Mouse (Mus musculus) midbrain, embryonic 10.5 days (tissue): Measurements from ENCODE around the gene Kcnk13. TPM values are rescaled to one million over a fixed set of nuclear protein-coding genes. Genes with fewer than 3 reads are reported as not detected.
"Not testable (repeated sequence)": the region's sequence is repeated elsewhere in the genome, so short reads cannot be mapped to it uniquely, and the experiment has no call there.

ENCODE experiments used
- DNase-seq: peaks from one replicate; pipeline ENCODE4 v3.0.0-alpha.2; 2017; ENCODE audit warnings: low spot score
- H3K27ac ChIP-seq: fragments of 300-500 bp; sonication (generic); replicated peaks from 2 replicates; pipeline ENCODE4 v1.5.1; 2016; ENCODE audit warnings: mild to moderate bottlenecking
- H3K27me3 ChIP-seq: fragments of 300-500 bp; sonication (generic); 2 replicates; pipeline ENCODE4 v1.6.1; 2016; ENCODE audit warnings: low read depth, mild to moderate bottlenecking; ENCODE audit not compliant: poor library complexity, severe bottlenecking
- H3K36me3 ChIP-seq: fragments of 300-500 bp; sonication (generic); 2 replicates; pipeline ENCODE4 v1.6.1; 2016; ENCODE audit warnings: mild to moderate bottlenecking, moderate library complexity
- H3K4me1 ChIP-seq: fragments of 300-500 bp; sonication (generic); 2 replicates; pipeline ENCODE4 v1.6.1; 2016
- H3K4me3 ChIP-seq: fragments of 300-500 bp; sonication (generic); 2 replicates; pipeline ENCODE4 v1.5.1; 2016; ENCODE audit warnings: mild to moderate bottlenecking, moderate library complexity
- H3K9me3 ChIP-seq: fragments of 300-500 bp; sonication (generic); replicated peaks from 2 replicates; pipeline ENCODE4 v1.6.1; 2016; ENCODE audit warnings: mild to moderate bottlenecking
- WGBS: fragments of 180-500 bp; shearing (Covaris S2); methylation state at CpG from one replicate; pipeline ENCODE4 v1.1.7; 2016; 5-methylcytosine and 5-hydroxymethylcytosine counted together
- polyA plus RNA-seq: library from polyadenylated mRNA; unstranded; fragments of >200 nt; fragmentation: Nextera tagmentation; extraction: Ambion mirVana; gene quantifications from 2 replicates; pipeline ENCODE4 v1.2.1, GENCODE M21; 2016

The Kcnk13 gene
- polyA plus RNA-seq, 1 experiment from 2014 or later, result 0.09 TPM

DNA sequence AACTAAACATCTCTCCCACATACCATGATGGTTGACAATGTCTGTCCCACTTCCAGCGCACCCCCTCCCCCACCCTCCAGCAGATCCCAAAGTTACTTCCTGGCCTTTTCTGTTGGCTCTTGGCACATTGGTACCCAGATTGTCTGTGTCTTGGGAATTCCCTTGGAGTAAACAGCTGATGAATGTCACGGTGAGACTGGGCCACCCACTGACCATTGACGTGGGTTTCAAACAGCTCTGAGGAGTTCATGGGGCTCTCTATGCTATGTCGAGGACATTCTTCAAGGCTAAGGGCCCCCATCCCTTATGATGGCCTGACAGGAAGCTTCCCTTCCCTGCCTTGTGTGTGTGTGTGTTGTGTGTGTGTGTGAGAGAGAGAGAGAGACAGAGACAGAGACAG is 5.6 kb downstream of the Kcnk13 start:
- Histone ChIP-seq H3K9me3 (0 out of 2 replicates have a peak, but pooled peaks cover 6% of the 10 kb centered on the region), H3K27ac (no peak overlapping the region), H3K36me3 (no peaks in the 10 kb centered on the region), H3K4me1 (peaks cover 25% of the 10 kb centered on the region), H3K27me3 (peaks cover 55% of the 10 kb centered on the region), H3K4me3 (no peak overlapping the region)
- no peak for DNase-seq
- WGBS, result 76% methylated on average over 4 of the region's 4 CpGs

DNA sequence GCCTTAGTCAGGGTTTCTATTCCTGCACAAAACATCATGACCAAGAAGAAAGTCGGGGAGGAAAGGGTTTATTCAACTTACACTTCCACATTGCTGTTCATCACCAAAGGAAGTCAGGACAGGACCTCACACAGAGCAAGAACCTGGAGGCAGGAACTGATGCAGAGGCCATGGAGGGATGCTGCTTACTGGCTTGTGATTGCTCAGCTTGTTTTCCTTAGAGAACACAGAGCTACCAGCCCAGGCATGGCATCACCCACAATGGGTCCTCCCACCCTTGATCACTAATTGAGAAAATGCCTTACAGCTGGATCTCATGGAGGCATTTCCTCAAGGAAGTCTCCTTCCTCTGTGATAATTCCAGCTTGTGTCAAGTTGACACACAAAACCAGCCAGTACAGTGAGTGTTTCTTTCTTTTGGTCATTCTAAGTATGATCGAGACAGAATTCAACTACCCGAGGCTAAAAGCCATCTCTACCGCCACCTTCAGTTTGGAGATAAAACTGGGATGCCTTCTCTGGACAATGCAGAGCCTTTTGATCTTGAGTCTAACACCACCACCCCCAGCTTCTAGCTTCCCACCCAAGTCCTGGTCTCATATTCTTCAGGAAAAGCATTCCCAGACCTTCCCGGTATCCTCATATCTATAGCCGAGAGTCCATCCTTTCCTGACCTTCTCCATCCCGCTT is 7.1 kb downstream of the Kcnk13 start:
- not testable (repeated sequence) for H3K9me3 ChIP-seq, H3K4me3 ChIP-seq, DNase-seq, H3K36me3 ChIP-seq, H3K27ac ChIP-seq
- 73% methylated on average over 7 of the region's 7 CpGs for WGBS
- Histone ChIP-seq H3K4me1 (peaks cover 11% of the 10 kb centered on the region), H3K27me3 (peaks cover 41% of the 10 kb centered on the region)

DNA sequence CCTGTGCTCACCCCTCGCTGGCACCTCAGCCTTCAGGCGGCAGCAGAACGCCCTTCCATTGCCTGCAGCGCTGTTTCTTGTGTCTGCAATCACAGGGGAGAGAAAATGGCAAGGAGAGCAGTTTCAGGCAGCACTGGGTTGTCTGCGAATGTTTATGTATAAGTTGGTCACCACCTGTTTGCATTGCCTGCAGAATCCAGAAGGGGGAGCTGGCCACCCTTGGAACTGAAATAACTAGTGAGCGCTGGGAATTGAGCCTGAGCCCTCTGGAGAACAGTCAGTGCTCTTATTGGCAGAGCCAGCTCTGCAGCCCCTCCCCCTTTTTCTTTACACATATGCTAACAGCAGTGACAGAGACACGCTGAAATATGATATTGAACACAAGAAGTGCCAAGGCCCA is 8.5 kb downstream of the Kcnk13 start:
- 59% methylated on average over 7 of the region's 7 CpGs for WGBS
- no peaks in the 10 kb centered on the region for H3K4me1 ChIP-seq
- H3K9me3 ChIP-seq, result 0 out of 2 replicates have a peak, but pooled peaks cover 6% of the 10 kb centered on the region
- H3K36me3 ChIP-seq, result no peaks in the 10 kb centered on the region
- no peak overlapping the region for H3K4me3 ChIP-seq
- DNase-seq, result no peak
- H3K27ac ChIP-seq, result no peak overlapping the region
- peaks cover 26% of the 10 kb centered on the region for H3K27me3 ChIP-seq

DNA sequence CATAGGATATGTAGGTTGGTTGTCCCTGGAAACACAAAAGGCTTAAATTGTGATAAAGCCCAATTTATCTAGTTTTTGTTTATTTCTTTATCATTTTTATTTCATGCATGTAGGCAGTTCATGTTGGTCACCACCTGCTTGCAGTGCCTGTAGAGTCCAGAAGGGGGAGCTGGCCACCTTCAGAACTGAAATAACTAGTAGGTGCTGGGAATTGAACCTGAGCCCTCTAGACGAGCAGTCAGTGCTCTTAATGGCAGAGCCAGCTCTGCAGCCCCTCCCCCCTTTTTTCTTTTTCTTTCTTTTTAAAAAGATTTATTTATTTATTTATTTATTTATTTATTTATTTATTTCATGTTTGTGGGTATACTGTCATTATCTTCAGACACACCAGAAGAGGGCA is 9.4 kb downstream of the Kcnk13 start:
- DNase-seq, result no peak
- no peaks in the 10 kb centered on the region for H3K4me1 ChIP-seq
- no peak overlapping the region for H3K4me3 ChIP-seq
- WGBS, result 83% methylated on average over 1 of the region's 1 CpGs
- H3K36me3 ChIP-seq, result no peaks in the 10 kb centered on the region
- no peak overlapping the region for H3K27ac ChIP-seq
- H3K27me3 ChIP-seq, result peaks cover 18% of the 10 kb centered on the region
- 0 out of 2 replicates have a peak, but pooled peaks cover 6% of the 10 kb centered on the region for H3K9me3 ChIP-seq

DNA sequence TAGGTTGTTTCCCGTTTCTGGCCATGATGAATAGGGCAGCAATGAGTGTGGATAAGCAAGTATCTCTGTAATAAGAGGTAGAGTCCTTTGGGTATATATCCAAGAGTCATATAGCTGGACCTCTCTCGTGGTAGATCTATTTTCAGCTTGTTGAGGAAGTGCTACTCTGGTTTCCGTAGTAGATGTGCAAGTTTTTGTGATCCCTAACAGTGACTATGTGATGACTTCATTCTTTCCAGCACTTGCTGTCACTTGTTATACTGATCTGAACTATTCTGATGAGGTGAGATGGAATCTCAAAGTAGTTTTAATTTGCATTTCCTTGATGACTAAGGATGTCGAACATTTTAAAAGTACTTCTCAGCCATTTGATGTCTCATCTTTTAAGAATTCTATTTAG is 15.2 kb downstream of the Kcnk13 start:
- no peaks in the 10 kb centered on the region for H3K36me3 ChIP-seq
- no peak overlapping the region for H3K4me3 ChIP-seq
- WGBS, result 89% methylated on average over 4 of the region's 4 CpGs
- no peaks in the 10 kb centered on the region for H3K27me3 ChIP-seq
- DNase-seq, result no peak
- H3K9me3 ChIP-seq, result no peaks in the 10 kb centered on the region
- no peaks in the 10 kb centered on the region for H3K4me1 ChIP-seq
- H3K27ac ChIP-seq, result no peak overlapping the region

DNA sequence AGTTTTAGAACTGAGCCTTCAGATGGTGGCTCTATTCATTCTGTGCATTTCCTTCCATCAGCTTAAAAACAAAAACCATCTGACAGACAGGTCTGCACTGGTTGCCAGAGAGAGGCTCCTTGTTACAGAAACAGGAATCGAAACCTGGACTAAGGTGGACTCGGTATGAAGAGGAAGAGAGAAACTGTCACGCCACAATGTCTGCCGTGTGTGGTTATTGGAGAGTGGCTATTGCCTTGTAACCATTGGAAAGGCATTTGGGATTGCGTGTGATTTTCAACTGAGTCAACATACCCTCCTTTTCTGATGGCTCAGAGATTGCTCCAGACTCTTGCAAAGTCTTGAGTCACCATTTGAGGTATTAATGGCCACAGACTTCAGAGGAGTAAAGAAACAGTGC is 22.5 kb downstream of the Kcnk13 start:
- peaks cover 6% of the 10 kb centered on the region; the same call in 1 of the 2 replicates for H3K9me3 ChIP-seq
- no peak for DNase-seq
- H3K4me3 ChIP-seq, result no peak overlapping the region
- no peaks in the 10 kb centered on the region for H3K4me1 ChIP-seq
- H3K36me3 ChIP-seq, result no peaks in the 10 kb centered on the region
- no peak overlapping the region for H3K27ac ChIP-seq
- H3K27me3 ChIP-seq, result no peaks in the 10 kb centered on the region
- 91% methylated on average over 5 of the region's 5 CpGs for WGBS

- no peak for DNase-seq
- WGBS, result 90% methylated on average over 2 of the region's 2 CpGs
These were observed 23.8 kb downstream of the Kcnk13 start for GRCm38 (mm10) chr12:99988144-99988543.

GRCm38 (mm10) chr12:99992362-99992862 is 28.1 kb downstream of the Kcnk13 start:
- H3K27ac ChIP-seq, result no peak overlapping the region
- peaks cover 8% of the 10 kb centered on the region for H3K4me1 ChIP-seq
- no peaks in the 10 kb centered on the region for H3K27me3 ChIP-seq
- H3K36me3 ChIP-seq, result no peaks in the 10 kb centered on the region
- H3K4me3 ChIP-seq, result no peak overlapping the region
- H3K9me3 ChIP-seq, result peaks cover 6% of the 10 kb centered on the region; the same call in 1 of the 2 replicates
- no peak for DNase-seq
- 92% methylated on average over 11 of the region's 11 CpGs for WGBS

More at GRCm38 (mm10) chr12:99988144-99988543, 23.8 kb downstream of the Kcnk13 start:
- H3K27me3 ChIP-seq, result no peaks in the 10 kb centered on the region
- peaks cover 3% of the 10 kb centered on the region for H3K4me1 ChIP-seq
- no peak overlapping the region for H3K27ac ChIP-seq
- no peak overlapping the region for H3K4me3 ChIP-seq
- H3K36me3 ChIP-seq, result no peaks in the 10 kb centered on the region
- peaks cover 6% of the 10 kb centered on the region; the same call in 1 of the 2 replicates for H3K9me3 ChIP-seq

DNA sequence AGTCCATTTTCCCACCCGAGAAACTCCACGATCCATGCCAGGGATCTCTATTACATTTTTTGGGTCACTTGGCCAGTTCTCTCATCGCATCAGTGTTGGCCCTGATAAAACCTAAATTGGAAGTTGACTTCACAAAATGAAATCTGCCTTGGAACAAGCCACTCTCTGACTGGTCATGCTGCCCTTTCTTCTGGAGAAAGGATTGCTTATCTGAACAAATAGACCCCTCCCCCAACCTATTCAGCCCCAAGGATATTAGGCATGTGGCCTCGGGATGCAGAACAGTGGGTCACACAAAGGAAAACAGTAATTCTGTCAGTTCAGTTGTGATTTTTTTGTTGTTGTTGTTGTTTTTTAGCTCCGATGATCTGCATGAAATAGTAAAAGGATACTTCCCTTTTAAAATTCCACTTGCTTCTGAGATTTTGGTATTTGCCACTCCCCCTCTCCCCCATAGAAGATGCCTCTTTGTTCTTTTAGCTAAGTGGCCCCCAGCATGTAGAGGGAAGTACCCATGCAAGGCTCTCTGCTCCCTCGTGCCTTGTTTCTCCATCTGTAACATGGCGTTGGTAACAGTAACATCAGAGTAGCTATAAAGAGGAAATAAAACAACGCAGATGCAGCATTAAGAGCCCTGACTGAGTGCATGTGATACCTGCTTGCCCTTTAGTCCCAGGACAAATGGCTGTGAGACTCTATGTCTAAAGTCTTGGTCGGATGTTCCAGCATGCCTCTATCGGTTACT is 29.0 kb downstream of the Kcnk13 start:
- H3K9me3 ChIP-seq, result peaks cover 6% of the 10 kb centered on the region; the same call in 1 of the 2 replicates
- WGBS, result 83% methylated on average over 10 of the region's 10 CpGs
- H3K4me1 ChIP-seq, result peaks cover 8% of the 10 kb centered on the region
- no peak for DNase-seq
- H3K36me3 ChIP-seq, result no peaks in the 10 kb centered on the region
- H3K4me3 ChIP-seq, result no peak overlapping the region
- no peak overlapping the region for H3K27ac ChIP-seq
- no peaks in the 10 kb centered on the region for H3K27me3 ChIP-seq

DNA sequence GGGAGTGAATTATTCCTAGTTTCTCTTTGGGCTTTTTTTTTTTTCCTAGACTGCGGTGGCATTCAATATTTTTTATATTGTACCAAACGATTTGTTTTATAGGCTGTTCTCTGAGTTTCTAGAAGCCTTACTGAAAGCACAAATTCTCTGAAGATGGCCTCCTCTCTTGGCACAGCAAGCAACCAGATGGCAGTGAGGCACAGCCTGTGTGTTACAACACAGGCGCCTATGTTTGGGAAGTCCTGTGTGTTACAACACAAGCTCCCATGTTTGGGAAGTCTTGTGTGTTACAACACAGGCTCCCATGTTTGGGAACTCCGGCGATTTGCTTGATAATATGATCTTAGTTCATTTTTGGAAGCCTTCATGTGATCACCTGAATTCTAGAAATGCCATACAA is 31.7 kb downstream of the Kcnk13 start:
- Histone ChIP-seq H3K4me3 (no peak overlapping the region), H3K27me3 (no peaks in the 10 kb centered on the region), H3K9me3 (peaks cover 5% of the 10 kb centered on the region; the same call in 1 of the 2 replicates), H3K4me1 (peaks cover 8% of the 10 kb centered on the region), H3K27ac (no peak overlapping the region), H3K36me3 (no peaks in the 10 kb centered on the region)
- WGBS, result 90% methylated on average over 5 of the region's 5 CpGs
- no peak for DNase-seq

- no peaks in the 10 kb centered on the region for H3K36me3 ChIP-seq
- no peak overlapping the region for H3K4me3 ChIP-seq
- H3K9me3 ChIP-seq, result no peaks in the 10 kb centered on the region
- H3K27me3 ChIP-seq, result no peaks in the 10 kb centered on the region
- H3K4me1 ChIP-seq, result no peaks in the 10 kb centered on the region
- H3K27ac ChIP-seq, result no peak overlapping the region
- WGBS, result 89% methylated on average over 5 of the region's 5 CpGs
- no peak for DNase-seq
These were observed 35.4 kb downstream of the Kcnk13 start for GRCm38 (mm10) chr12:99999726-100000125.

DNA sequence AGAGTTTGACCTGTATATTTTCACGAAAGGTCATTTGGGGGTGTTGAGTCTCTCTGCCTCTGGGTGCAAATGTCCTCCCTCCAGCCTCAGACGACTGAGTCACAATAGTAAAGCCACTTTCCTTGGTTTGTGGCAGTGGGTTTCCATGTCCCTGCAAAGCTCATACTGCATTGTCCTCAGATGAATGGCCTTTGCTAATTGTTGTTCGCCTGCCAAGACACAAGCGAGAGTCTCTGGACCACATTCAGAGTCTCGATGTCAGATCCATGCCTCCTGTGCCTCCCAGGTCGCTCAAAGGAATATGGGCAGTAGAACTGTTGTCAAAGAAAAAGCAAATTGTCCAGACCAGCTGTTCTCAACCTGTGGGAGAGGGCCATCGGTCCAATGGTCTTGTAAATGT is 36.1 kb downstream of the Kcnk13 start:
- H3K4me1 ChIP-seq, result no peaks in the 10 kb centered on the region
- 86% methylated on average over 7 of the region's 7 CpGs for WGBS
- H3K27me3 ChIP-seq, result no peaks in the 10 kb centered on the region
- DNase-seq, result no peak
- H3K27ac ChIP-seq, result no peak overlapping the region
- no peaks in the 10 kb centered on the region for H3K36me3 ChIP-seq
- H3K9me3 ChIP-seq, result no peaks in the 10 kb centered on the region
- no peak overlapping the region for H3K4me3 ChIP-seq

DNA sequence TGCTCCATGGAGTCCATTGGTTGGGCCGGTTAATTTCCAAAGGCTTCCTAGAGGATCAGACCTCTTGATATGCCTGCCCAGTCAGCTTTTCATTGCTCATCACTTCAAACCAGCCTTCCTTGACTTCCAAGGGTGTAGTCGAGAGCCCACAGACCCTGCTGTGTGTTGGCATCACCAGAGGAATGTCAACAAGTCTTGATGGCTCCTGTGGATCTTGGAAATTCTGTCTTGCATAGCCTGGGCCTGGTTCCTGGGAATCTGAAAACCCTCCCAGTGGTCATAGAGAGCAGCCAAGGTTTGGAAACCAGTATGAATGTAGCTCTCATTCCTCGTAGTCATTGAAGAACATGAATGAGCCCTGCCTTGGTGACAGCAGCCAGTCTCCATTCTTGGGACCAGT is 36.9 kb downstream of the Kcnk13 start:
- no peaks in the 10 kb centered on the region for H3K36me3 ChIP-seq
- no peaks in the 10 kb centered on the region for H3K27me3 ChIP-seq
- no peaks in the 10 kb centered on the region for H3K9me3 ChIP-seq
- no peak overlapping the region for H3K4me3 ChIP-seq
- WGBS, result 87% methylated on average over 3 of the region's 3 CpGs
- no peaks in the 10 kb centered on the region for H3K4me1 ChIP-seq
- no peak for DNase-seq
- no peak overlapping the region for H3K27ac ChIP-seq
